Mouse (Mus musculus) layer of hippocampus, adult 8-10 months (tissue): ENCODE data around the gene Mxi1. TPM values are rescaled to one million over a fixed set of nuclear protein-coding genes. Genes with fewer than 3 reads are reported as not detected.

ENCODE experiments used
- DNase-seq, 2 experiments: peaks; one replicate each; pipeline ENCODE4 v3.0.0; 2022; ENCODE audit warnings: low spot score in 2 of 2
- total RNA-seq, 4 experiments: library from RNA; stranded (reverse); gene quantifications; 2 replicates each; pipeline ENCODE4 v1.2.4; 2022

Gene Mxi1
- total RNA-seq, 4 experiments from 2014 or later, result 57.8 to 73.4 (median 65.8) TPM

- no peak for DNase-seq
Measured at GRCm38 (mm10) chr19:53362967-53363366, 52.6 kb downstream of the Mxi1 start.

DNA sequence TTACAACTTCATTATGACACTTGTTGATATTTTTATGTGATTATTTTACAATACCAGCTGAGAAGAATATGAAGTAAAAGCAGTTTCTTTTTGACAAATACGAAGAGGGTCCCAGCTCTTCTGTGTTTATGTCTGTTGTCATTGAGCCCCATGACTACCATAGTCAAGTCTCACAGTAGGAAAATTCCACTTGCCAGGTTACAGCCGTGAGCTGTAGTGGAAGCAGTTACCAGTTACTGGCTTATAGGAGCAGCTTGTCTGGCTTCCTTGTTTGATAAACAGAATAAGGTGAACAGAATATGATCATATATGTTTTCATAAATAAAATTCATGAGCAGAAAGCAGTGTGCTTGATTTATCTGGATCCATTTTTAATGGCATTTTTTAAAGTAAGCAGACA is 54.2 kb downstream of the Mxi1 start:
- no peak for DNase-seq

GRCm38 (mm10) chr19:53364963-53365362 is 54.6 kb downstream of the Mxi1 start:
- DNase-seq, result peak; percentile 56 to 63

DNA sequence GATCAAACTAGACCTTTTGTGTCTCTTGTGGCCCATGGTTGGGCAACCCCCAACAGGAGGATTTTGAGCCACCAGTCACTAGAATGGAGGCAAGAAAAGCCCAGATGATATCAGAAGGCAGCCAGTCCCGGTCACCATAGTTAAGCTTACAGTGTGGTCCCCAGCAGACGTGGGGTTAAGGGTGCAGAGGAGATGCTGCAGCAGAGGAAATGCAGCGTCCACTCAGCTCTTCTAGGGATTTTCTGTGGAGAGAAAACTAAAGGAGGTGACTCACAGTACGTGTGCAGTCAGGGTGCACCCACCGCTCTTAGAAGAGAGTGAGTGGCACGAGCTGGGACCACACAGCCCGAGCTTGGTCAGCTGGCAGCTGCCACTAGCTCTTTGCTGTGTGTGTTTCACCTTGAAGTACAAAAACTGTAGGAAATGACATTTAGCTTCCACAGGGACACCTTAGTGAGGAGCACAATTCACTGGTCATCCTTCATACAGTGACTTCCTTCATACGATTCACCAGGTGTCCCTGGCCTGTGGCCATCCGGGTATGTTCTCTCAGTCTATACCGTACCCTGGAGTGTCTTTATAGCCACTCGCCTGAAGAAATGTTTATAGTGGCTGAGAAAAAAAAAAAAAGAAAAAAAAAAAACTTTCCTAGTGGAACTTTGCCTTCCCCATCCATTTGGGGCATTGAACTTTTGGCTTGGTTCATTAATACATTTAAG is 55.9 kb downstream of the Mxi1 start:
- no peak for DNase-seq

- DNase-seq, result no peak
Measured at GRCm38 (mm10) chr19:53366881-53367280, 56.6 kb downstream of the Mxi1 start.

- peak; percentile 78 to 89 for DNase-seq
Measured at GRCm38 (mm10) chr19:53369469-53370043, 59.2 kb downstream of the Mxi1 start.

GRCm38 (mm10) chr19:53370233-53370632 is 59.9 kb downstream of the Mxi1 start:
- no peak for DNase-seq

- DNase-seq, result no peak
Measured at GRCm38 (mm10) chr19:53371666-53372065, 61.3 kb downstream of the Mxi1 start, which contains the start of gene Gm10197. TSS of gene Gm10197 (minus strand) at chr19:53371766.

- DNase-seq, result no peak
Measured at GRCm38 (mm10) chr19:53373570-53373969, 63.3 kb downstream of the Mxi1 start.

- DNase-seq, result no peak
Measured at GRCm38 (mm10) chr19:53375299-53375698, 65.0 kb downstream of the Mxi1 start.

- no peak for DNase-seq
Measured at GRCm38 (mm10) chr19:53375816-53376215, 65.5 kb downstream of the Mxi1 start.

DNA sequence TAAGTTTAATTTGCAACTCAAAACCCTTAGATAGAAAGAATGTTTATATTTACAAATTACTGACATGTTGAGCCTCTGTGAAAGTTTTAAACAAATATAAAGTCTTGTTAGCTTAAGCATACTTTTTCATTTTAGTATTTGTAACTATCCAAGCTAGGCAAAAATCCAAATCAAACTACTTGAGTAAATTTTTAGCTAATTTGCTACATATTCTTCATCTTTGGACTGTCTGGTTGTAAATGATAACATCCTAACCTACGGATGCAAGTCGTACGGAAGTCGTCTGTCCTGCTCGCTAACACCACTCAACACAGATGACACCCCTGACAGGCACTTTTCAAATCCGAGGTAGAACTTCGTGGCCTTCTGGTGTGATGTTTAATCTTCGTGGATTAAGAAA is 67.3 kb downstream of the Mxi1 start:
- DNase-seq, result no peak

GRCm38 (mm10) chr19:53378421-53378820 is 68.1 kb downstream of the Mxi1 start:
- no peak for DNase-seq

GRCm38 (mm10) chr19:53383336-53383735 is 73.0 kb downstream of the Mxi1 start:
- no peak for DNase-seq

DNA sequence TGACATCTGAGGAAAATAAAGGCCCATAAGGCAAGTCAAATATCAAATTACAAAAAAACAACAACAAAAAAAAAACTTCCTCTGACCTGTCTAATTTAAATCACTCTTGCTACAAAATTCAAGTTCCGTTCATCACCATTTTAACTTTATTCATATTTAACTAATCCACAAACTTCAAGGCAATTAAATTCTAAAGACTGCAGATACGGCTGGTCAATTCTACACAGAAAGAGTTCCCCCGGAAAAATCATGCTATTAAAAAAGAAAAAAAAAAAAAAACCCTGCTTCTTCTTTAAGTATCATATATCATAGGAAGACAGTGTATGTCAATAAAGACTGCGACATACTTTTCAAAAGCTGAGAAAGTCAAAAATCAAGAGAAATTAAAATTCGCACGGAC is 79.1 kb downstream of the Mxi1 start:
- DNase-seq, result no peak

DNA sequence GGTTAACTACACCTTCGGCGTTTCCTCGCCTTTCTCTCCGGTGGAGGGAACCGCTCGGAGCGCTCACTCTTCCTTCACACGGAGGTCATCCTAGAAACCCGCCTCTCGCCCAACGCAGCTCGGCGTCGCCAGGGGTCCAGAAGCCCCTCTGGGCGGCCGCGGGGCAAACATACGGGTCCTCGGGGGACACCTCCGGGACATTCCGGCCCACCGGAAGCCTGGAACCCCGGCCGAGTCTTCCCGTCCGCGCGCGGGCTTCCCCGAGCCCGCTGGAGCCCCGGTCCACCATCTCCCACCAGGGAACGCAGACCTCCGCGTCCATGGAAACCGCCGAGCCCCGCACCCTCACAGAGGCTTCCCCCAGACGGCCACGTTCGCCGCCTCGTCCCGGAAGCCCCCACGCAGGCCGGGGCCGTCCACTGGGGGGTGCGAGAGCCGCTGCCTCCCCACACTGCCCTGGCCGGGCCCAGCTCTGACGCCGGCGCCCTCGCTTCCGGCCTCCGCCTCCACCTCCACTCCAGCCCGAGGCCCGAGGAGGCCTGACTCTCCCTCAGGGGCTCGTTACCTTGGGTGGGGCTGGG is 79.6 kb downstream of the Mxi1 start:
- DNase-seq, result no peak

DNA sequence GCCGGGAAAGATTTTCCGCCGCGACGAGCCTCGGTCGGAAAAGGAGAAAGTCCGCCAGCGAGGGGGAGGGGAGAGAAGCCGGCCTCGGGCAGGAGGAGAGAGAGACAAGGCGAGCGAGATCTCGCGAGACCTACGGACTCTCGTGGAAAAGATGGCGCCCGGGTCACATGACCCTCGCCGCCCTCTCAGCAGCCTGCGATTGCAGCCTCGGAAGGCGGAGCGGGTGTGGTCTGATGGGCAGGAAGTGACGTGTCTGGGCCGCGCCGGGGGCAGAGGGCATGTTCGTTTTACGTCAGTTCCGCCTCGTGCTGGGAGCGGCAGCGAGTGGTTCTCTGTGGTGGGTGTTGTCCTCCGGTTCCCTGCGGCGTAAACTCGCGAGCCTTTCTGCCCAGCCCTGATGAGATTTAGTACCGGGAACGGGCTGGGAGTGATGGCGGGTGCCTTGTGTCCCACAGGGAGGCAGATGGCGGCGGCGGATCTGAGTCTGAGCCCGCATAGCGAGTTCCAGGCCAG is 80.2 kb downstream of the Mxi1 start, which contains the start of gene Smndc1:
Gene Smndc1 (minus strand): TSS at position 84 of the 513 bp plus-strand sequence.
- peak; percentile 99 for DNase-seq

DNA sequence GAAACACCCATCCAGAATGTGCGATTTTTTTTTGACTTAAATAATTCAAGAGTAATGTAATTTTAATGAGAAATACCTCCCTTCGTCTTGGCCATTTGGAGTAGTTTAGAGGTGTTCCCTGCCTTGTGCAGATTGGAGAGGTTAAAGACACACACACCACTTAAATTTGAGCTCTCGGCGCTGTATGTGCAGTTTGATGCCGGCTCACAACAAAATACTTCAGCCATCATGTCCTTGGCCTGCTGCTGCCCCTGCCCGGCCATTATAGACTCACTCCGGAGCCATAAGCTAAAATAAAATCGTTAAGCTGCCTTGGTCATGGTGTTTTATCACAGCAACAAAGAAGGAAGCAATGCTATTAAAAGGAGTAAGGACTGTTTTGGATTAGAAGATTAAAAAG is 81.1 kb downstream of the Mxi1 start:
- DNase-seq, result no peak

DNA sequence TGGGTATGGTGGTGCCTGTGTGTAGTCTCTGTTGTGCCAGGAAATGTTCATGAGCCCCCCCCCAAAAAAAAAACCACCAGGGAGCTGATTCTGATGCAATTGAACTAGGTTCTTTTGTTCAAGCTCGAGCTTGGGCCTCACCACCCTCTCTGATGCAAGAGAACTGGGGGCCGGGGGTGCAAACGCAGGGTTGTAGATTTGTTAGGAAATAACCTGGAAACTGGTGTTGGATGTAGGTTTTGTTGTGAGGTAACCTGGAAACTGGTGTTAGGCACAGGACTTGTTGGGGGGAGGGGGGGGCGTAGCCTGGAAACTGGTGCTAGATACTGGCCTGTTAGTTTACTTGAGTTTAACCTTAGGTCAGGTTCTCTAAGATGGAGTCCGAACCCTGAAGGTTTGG is 81.5 kb downstream of the Mxi1 start:
- DNase-seq, result no peak

- no peak for DNase-seq
Measured at GRCm38 (mm10) chr19:53392781-53393343, 82.5 kb downstream of the Mxi1 start.

DNA sequence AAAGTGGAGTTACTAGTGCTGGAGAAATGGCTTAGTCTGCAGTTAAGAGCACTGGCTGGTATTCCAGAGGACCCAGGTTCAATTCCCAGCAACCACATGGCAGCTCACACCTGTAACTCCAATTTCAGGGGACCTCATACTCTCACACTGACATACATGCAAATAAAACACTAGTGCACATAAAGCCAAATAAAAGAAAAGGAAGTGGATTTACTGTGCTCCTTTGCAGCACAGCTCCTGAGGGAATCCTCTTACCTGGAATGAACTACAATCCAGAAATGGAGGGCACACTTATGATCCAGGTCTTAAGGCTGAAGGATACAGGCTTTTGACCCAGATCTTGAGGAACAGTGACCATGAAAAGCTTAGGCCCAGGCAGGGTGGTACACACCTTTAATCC is 83.3 kb downstream of the Mxi1 start:
- no peak for DNase-seq

DNA sequence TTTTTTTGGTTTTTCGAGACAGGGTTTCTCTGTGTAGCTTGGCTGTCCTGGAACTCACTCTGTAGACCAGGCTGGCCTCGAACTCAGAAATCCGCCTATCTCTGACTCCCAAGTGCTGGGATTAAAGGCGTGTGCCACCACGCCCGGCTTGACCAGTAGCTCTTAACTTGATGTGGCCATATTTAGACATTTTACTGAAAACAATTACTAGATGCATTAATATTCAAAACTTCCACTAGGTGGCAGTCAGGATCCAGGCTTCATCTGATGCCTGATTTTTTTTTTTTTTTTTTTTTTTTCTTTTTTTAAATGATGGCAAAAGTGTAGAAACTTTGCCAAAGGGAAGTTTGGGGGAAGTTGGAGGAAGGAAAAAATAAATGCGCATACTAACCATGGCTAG is 84.2 kb downstream of the Mxi1 start:
- DNase-seq, result no peak
